Mouse (Mus musculus) heart, embryonic 15.5 days (tissue): ENCODE results near the gene Fancg. TPM values are rescaled to one million over a fixed set of nuclear protein-coding genes. Genes with fewer than 3 reads are reported as not detected.

Experiments
- ATAC-seq: fragments of 200-750 bp; cut with Nextera tagmentation; replicated peaks from 2 replicates; pipeline ENCODE4 v1.8.0; 2017; ENCODE audit warnings: low read depth, moderate TSS enrichment; ENCODE audit not compliant: insufficient number of reproducible peaks, insufficient read depth, low FRiP score
- H3K27ac ChIP-seq: fragments of 300-500 bp; sonication (generic); 2 replicates; pipeline ENCODE4 v1.5.1; 2015; ENCODE audit warnings: mild to moderate bottlenecking, inconsistent platforms
- H3K27me3 ChIP-seq: fragments of 300-500 bp; sonication (generic); 2 replicates; pipeline ENCODE4 v1.6.1; 2015; ENCODE audit warnings: inconsistent platforms
- H3K36me3 ChIP-seq: fragments of 300-500 bp; sonication (generic); 2 replicates; pipeline ENCODE4 v1.6.1; 2015; ENCODE audit warnings: mild to moderate bottlenecking, inconsistent platforms
- H3K4me1 ChIP-seq: fragments of 300-500 bp; sonication (generic); replicated peaks from 2 replicates; pipeline ENCODE4 v1.6.1; 2015; ENCODE audit warnings: inconsistent platforms
- H3K4me2 ChIP-seq: fragments of 300-500 bp; sonication (generic); 2 replicates; pipeline ENCODE4 v1.6.1; 2015; ENCODE audit warnings: inconsistent platforms, mild to moderate bottlenecking, moderate library complexity
- H3K4me3 ChIP-seq: fragments of 300-500 bp; sonication (generic); 2 replicates; pipeline ENCODE4 v1.5.1; 2015; ENCODE audit warnings: mild to moderate bottlenecking, inconsistent platforms
- H3K9ac ChIP-seq: fragments of 300-500 bp; sonication (generic); 2 replicates; pipeline ENCODE4 v1.6.1; 2015; ENCODE audit warnings: mild to moderate bottlenecking, inconsistent platforms
- H3K9me3 ChIP-seq: fragments of 300-500 bp; sonication (generic); replicated peaks from 2 replicates; pipeline ENCODE4 v1.6.1; 2016; ENCODE audit warnings: inconsistent platforms
- WGBS: fragments of 180-500 bp; shearing (Covaris S2); methylation state at CpG from one replicate; pipeline ENCODE4 v1.1.7; 2015; ENCODE audit warnings: mixed read lengths; 5-methylcytosine and 5-hydroxymethylcytosine counted together
- polyA plus RNA-seq: library from polyadenylated mRNA; unstranded; fragments of >200 nt; fragmentation: Nextera tagmentation; extraction: Ambion mirVana; gene quantifications from 2 replicates; pipeline ENCODE4 v1.2.1, GENCODE M21; 2015

The Fancg gene
- polyA plus RNA-seq, 1 experiment from 2014 or later: 9.8 TPM

- H3K4me1 ChIP-seq: peaks cover 48% of the 10 kb centered on the region
- WGBS: 77% methylated on average over 8 of the region's 8 CpGs
- no peak overlapping the region for H3K4me2 ChIP-seq
- peaks cover 17% of the 10 kb centered on the region; the same call in 1 of the 2 replicates for H3K36me3 ChIP-seq
- H3K9me3 ChIP-seq: no peaks in the 10 kb centered on the region
- H3K9ac ChIP-seq: peak overlapping the region; percentile 35; the same call in 1 of the 2 replicates
- no peaks in the 10 kb centered on the region for H3K27me3 ChIP-seq
- peak overlapping the region; percentile 87 for H3K27ac ChIP-seq
- H3K4me3 ChIP-seq: no peak overlapping the region
- no peak for ATAC-seq
These were observed 52.3 kb downstream of the Fancg start for GRCm38 (mm10) chr4:42957979-42958378.

- 80% methylated on average over 11 of the region's 11 CpGs for WGBS
- no peaks in the 10 kb centered on the region for H3K9me3 ChIP-seq
- H3K27me3 ChIP-seq: no peaks in the 10 kb centered on the region
- no peak overlapping the region for H3K4me3 ChIP-seq
- no peak overlapping the region; the same call in 1 of the 2 replicates for H3K9ac ChIP-seq
- peak overlapping the region; percentile 87 for H3K27ac ChIP-seq
- peaks cover 55% of the 10 kb centered on the region for H3K4me1 ChIP-seq
- H3K36me3 ChIP-seq: peaks cover 17% of the 10 kb centered on the region; the same call in 1 of the 2 replicates
- no peak for ATAC-seq
- no peak overlapping the region for H3K4me2 ChIP-seq
These were observed 53.0 kb downstream of the Fancg start for GRCm38 (mm10) chr4:42957306-42957705.

GRCm38 (mm10) chr4:42956581-42956980 lies 53.7 kb downstream of the Fancg start:
- no peak overlapping the region for H3K9ac ChIP-seq
- no peak for ATAC-seq
- 92% methylated on average over 17 of the region's 17 CpGs for WGBS
- no peak overlapping the region for H3K4me2 ChIP-seq
- H3K36me3 ChIP-seq: peaks cover 17% of the 10 kb centered on the region; the same call in 1 of the 2 replicates
- H3K4me1 ChIP-seq: peaks cover 62% of the 10 kb centered on the region
- H3K4me3 ChIP-seq: no peak overlapping the region
- no peaks in the 10 kb centered on the region for H3K9me3 ChIP-seq
- no peaks in the 10 kb centered on the region for H3K27me3 ChIP-seq
- H3K27ac ChIP-seq: no peak overlapping the region

- H3K4me2 ChIP-seq: no peak overlapping the region
- no peak overlapping the region for H3K4me3 ChIP-seq
- WGBS: 93% methylated on average over 3 of the region's 3 CpGs
- peaks cover 71% of the 10 kb centered on the region for H3K4me1 ChIP-seq
- no peak overlapping the region for H3K9ac ChIP-seq
- H3K9me3 ChIP-seq: no peaks in the 10 kb centered on the region
- peak overlapping the region; percentile 98; the same call in 1 of the 2 replicates for H3K27ac ChIP-seq
- no peak for ATAC-seq
- H3K27me3 ChIP-seq: no peaks in the 10 kb centered on the region
- peaks cover 17% of the 10 kb centered on the region; the same call in 1 of the 2 replicates for H3K36me3 ChIP-seq
These were observed 55.1 kb downstream of the Fancg start for GRCm38 (mm10) chr4:42955200-42955599.

- WGBS: 9% methylated on average over 10 of the region's 10 CpGs
- Histone ChIP-seq H3K4me3 (no peak overlapping the region), H3K9ac (peak overlapping the region; percentile 50), H3K27me3 (no peaks in the 10 kb centered on the region), H3K4me1 (peaks cover 63% of the 10 kb centered on the region), H3K9me3 (no peaks in the 10 kb centered on the region), H3K36me3 (peaks cover 17% of the 10 kb centered on the region; the same call in 1 of the 2 replicates), H3K27ac (peak overlapping the region; percentile 98), H3K4me2 (peak overlapping the region; percentile 46)
- no peak for ATAC-seq
These were observed 56.0 kb downstream of the Fancg start for GRCm38 (mm10) chr4:42954297-42954696.

- Histone ChIP-seq H3K9me3 (no peaks in the 10 kb centered on the region), H3K27ac (peak overlapping the region; percentile 98), H3K36me3 (peaks cover 17% of the 10 kb centered on the region; the same call in 1 of the 2 replicates), H3K9ac (peak overlapping the region; percentile 21), H3K4me3 (no peak overlapping the region), H3K4me2 (peak overlapping the region; percentile 46), H3K27me3 (no peaks in the 10 kb centered on the region), H3K4me1 (peaks cover 62% of the 10 kb centered on the region)
- ATAC-seq: peak; percentile 72
- 27% methylated on average over 10 of the region's 10 CpGs for WGBS
These were observed 56.7 kb downstream of the Fancg start for GRCm38 (mm10) chr4:42953435-42954094.

GRCm38 (mm10) chr4:42952563-42952962 lies 57.7 kb downstream of the Fancg start:
- H3K9ac ChIP-seq: peak overlapping the region; percentile 21; the same call in 1 of the 2 replicates
- peak overlapping the region; percentile 46 for H3K4me2 ChIP-seq
- no peak overlapping the region for H3K4me3 ChIP-seq
- no peaks in the 10 kb centered on the region for H3K9me3 ChIP-seq
- peaks cover 52% of the 10 kb centered on the region for H3K4me1 ChIP-seq
- H3K27me3 ChIP-seq: peaks cover 6% of the 10 kb centered on the region
- peak overlapping the region; percentile 98 for H3K27ac ChIP-seq
- peaks cover 12% of the 10 kb centered on the region; the same call in 1 of the 2 replicates for H3K36me3 ChIP-seq
- ATAC-seq: no peak
- 80% methylated on average over 7 of the region's 7 CpGs for WGBS

Other genes with a start within 250 kb of the Fancg start
- 42.3 and 56.8 TPM in 2 replicates for gene Ccl21a, start 236.5 kb downstream of the Fancg start, polyA plus RNA-seq
- not detected in 2 replicates for gene Fam205a1, start 156.6 kb downstream of the Fancg start, polyA plus RNA-seq
- gene Gm12394, start 153.7 kb downstream of the Fancg start, polyA plus RNA-seq: 0.08 and 0.13 TPM in 2 replicates
- 0.20 and 0.41 TPM in 2 replicates for gene Fam205c, start 136.3 kb downstream of the Fancg start, polyA plus RNA-seq
- gene Phf24, start 93.8 kb downstream of the Fancg start, polyA plus RNA-seq: 4.1 and 4.3 TPM in 2 replicates
- 17.7 and 18.2 TPM in 2 replicates for gene Dnajb5, start 60.7 kb downstream of the Fancg start, polyA plus RNA-seq
- 0.18 and 0.42 TPM in 2 replicates for gene 1700022I11Rik, start 40.9 kb downstream of the Fancg start, polyA plus RNA-seq
- gene Vcp, start 10.0 kb downstream of the Fancg start, polyA plus RNA-seq: 437 and 463 TPM in 2 replicates
- gene Pigo, start 15.3 kb upstream of the Fancg start, polyA plus RNA-seq: 15.0 and 15.5 TPM in 2 replicates
- 189 and 209 TPM in 2 replicates for gene Stoml2, start 21.2 kb upstream of the Fancg start, polyA plus RNA-seq
- gene Fam214b, start 35.7 kb upstream of the Fancg start, polyA plus RNA-seq: 14.1 and 17.3 TPM in 2 replicates
- gene Unc13b, start 48.4 kb upstream of the Fancg start, polyA plus RNA-seq: 10.1 and 11.8 TPM in 2 replicates